Mouse (Mus musculus): ENCODE measurements around the gene Gm19426. TPM values are rescaled to one million over a fixed set of nuclear protein-coding genes. Genes with fewer than 3 reads are reported as not detected.

Gm19426 gene
- polyA plus RNA-seq, 1 experiment from 2014 or later, result 7.0 TPM

DNA sequence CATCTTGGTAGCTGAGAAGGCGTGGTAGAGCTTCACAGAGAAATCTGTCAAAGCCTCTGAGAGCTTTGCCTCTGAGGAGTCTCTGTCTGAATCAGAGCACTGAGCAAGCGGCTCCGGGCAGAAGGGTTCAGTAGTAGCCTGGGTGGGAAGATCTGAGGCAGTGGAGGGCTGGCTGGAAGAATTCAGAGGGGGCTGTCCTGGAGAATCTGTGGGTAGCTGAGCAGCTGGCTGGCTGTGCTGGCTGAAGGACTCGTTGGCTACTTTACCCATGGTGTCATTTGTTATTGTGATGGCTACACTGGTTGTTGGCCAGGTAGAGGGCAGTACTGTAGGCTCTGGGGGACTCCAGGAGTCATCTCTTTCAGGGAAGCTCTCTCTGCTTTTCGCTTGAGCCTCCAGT, 29.7 kb upstream of the Gm19426 start:
- ATAC-seq (ENCODE audit: insufficient number of reproducible peaks, low FRiP score, low TSS enrichment, low read depth), result no peak

GRCm38 (mm10) chr2:84772454-84772853, 29.0 kb upstream of the Gm19426 start:
- 80% methylated on average over 4 of the region's 4 CpGs for WGBS
- H3K4me2 ChIP-seq, result no peak overlapping the region
- no peaks in the 10 kb centered on the region for H3K27me3 ChIP-seq
- H3K9me3 ChIP-seq, result no peaks in the 10 kb centered on the region
- no peak overlapping the region for H3K4me3 ChIP-seq
- peaks cover 14% of the 10 kb centered on the region for H3K4me1 ChIP-seq
- no peaks in the 10 kb centered on the region for H3K36me3 ChIP-seq
- no peak overlapping the region for H3K9ac ChIP-seq
- no peak for ATAC-seq (ENCODE audit: insufficient number of reproducible peaks, low FRiP score, low TSS enrichment, low read depth)
- no peak overlapping the region for H3K27ac ChIP-seq

More for the DNA sequence above, 29.7 kb upstream of the Gm19426 start:
- no peak overlapping the region for H3K4me2 ChIP-seq
- no peaks in the 10 kb centered on the region for H3K27me3 ChIP-seq
- H3K4me1 ChIP-seq, result peaks cover 14% of the 10 kb centered on the region
- WGBS, result 71% methylated on average over 5 of the region's 5 CpGs
- H3K36me3 ChIP-seq, result no peaks in the 10 kb centered on the region
- H3K9me3 ChIP-seq, result no peaks in the 10 kb centered on the region
- no peak overlapping the region for H3K27ac ChIP-seq
- H3K4me3 ChIP-seq, result no peak overlapping the region
- no peak overlapping the region for H3K9ac ChIP-seq

- 75% methylated on average over 6 of the region's 6 CpGs for WGBS
- Histone ChIP-seq H3K4me3 (no peak overlapping the region), H3K9ac (no peak overlapping the region), H3K9me3 (no peaks in the 10 kb centered on the region), H3K27ac (no peak overlapping the region), H3K36me3 (no peaks in the 10 kb centered on the region), H3K4me1 (peaks cover 12% of the 10 kb centered on the region), H3K27me3 (no peaks in the 10 kb centered on the region), H3K4me2 (no peak overlapping the region)
- no peak for ATAC-seq (ENCODE audit: insufficient number of reproducible peaks, low FRiP score, low TSS enrichment, low read depth)
Observed at GRCm38 (mm10) chr2:84770501-84770900, 27.0 kb upstream of the Gm19426 start.

DNA sequence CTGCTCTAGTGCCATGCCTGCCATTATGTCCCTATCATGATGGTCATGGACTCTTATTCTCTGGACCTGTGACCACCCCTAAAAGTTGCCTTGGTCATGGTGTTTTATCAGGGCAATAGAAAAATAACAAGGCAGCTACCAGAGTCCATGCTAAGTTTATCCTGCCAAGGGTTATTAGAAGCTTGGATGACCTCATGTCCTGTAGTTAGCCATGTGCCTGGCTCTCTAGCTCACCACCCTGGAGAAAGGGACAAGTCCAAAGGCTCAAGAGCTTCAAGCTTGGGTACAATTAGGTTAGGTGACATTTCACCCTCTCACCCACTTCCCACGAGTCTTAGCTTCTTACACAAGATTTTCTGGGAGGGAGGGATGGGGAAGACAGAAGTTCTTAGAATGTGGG, 19.4 kb upstream of the Gm19426 start:
- H3K4me1 ChIP-seq, result no peaks in the 10 kb centered on the region
- no peak for ATAC-seq (ENCODE audit: insufficient number of reproducible peaks, low FRiP score, low TSS enrichment, low read depth)
- no peaks in the 10 kb centered on the region for H3K36me3 ChIP-seq
- no peak overlapping the region for H3K4me2 ChIP-seq
- WGBS, result 61% methylated on average over 1 of the region's 1 CpGs
- no peak overlapping the region for H3K9ac ChIP-seq
- no peak overlapping the region for H3K27ac ChIP-seq
- no peaks in the 10 kb centered on the region for H3K9me3 ChIP-seq
- no peaks in the 10 kb centered on the region for H3K27me3 ChIP-seq
- H3K4me3 ChIP-seq, result no peak overlapping the region

GRCm38 (mm10) chr2:84762295-84762694, 18.8 kb upstream of the Gm19426 start:
- H3K27ac ChIP-seq, result no peak overlapping the region
- H3K4me1 ChIP-seq, result no peaks in the 10 kb centered on the region
- H3K4me3 ChIP-seq, result no peak overlapping the region
- ATAC-seq (ENCODE audit: insufficient number of reproducible peaks, low FRiP score, low TSS enrichment, low read depth), result no peak
- H3K27me3 ChIP-seq, result no peaks in the 10 kb centered on the region
- no peak overlapping the region for H3K9ac ChIP-seq
- H3K9me3 ChIP-seq, result no peaks in the 10 kb centered on the region
- WGBS, result 51% methylated on average over 4 of the region's 4 CpGs
- H3K4me2 ChIP-seq, result no peak overlapping the region
- no peaks in the 10 kb centered on the region for H3K36me3 ChIP-seq

DNA sequence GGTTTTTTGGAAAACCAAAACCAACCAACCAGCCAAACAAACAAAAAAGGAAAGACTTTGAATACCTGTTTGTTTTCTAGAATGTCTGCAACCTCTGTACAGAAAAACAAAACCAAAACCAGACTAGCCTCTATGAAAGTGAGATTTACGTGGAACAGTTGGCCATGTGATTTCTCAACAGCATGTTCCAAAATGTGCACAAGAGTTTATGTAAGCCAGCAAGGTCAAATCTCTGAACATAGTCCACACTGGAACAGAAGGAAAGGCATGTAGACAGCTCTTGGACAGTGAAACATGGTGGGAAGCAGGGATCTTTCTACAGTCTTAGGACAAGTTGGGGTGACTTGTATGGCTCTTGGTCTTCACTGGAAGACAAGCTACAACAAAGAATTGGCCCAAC, 18.4 kb upstream of the Gm19426 start:
- Histone ChIP-seq H3K9ac (no peak overlapping the region), H3K4me1 (no peaks in the 10 kb centered on the region), H3K27me3 (no peaks in the 10 kb centered on the region), H3K36me3 (no peaks in the 10 kb centered on the region), H3K4me3 (no peak overlapping the region), H3K9me3 (no peaks in the 10 kb centered on the region), H3K27ac (no peak overlapping the region), H3K4me2 (no peak overlapping the region)
- 73% methylated on average over 1 of the region's 1 CpGs for whole genome bisulfite sequencing
- no peak for ATAC-seq (ENCODE audit: insufficient number of reproducible peaks, low FRiP score, low TSS enrichment, low read depth)

DNA sequence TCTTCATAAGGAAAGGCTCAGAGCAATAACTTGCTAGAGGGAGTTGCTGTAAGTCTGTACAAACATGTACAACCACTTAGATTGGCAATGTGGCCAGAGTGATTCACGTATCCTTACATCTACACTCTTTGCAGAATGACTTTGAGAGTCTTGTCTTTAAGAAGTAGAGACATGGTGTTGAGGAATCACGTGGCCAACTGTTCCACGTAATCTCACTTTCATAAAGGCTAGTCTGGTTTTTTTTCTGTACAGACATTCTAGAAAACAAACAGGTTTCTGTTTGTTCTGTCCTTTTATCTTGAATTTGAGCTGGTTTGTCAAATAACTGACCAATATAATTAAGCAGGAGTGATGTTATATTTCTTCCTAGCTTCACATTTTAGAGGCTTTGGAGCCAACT, 17.9 kb upstream of the Gm19426 start:
- H3K9me3 ChIP-seq, result no peaks in the 10 kb centered on the region
- no peaks in the 10 kb centered on the region for H3K4me1 ChIP-seq
- no peaks in the 10 kb centered on the region for H3K27me3 ChIP-seq
- no peak for ATAC-seq (ENCODE audit: insufficient number of reproducible peaks, low FRiP score, low TSS enrichment, low read depth)
- 79% methylated on average over 3 of the region's 3 CpGs for WGBS
- H3K4me3 ChIP-seq, result no peak overlapping the region
- no peak overlapping the region for H3K27ac ChIP-seq
- H3K4me2 ChIP-seq, result no peak overlapping the region
- H3K36me3 ChIP-seq, result no peaks in the 10 kb centered on the region
- H3K9ac ChIP-seq, result no peak overlapping the region

GRCm38 (mm10) chr2:84760777-84761176, 17.3 kb upstream of the Gm19426 start:
- Histone ChIP-seq H3K9ac (no peak overlapping the region), H3K4me1 (no peaks in the 10 kb centered on the region), H3K27me3 (no peaks in the 10 kb centered on the region), H3K36me3 (no peaks in the 10 kb centered on the region), H3K4me3 (no peak overlapping the region), H3K27ac (no peak overlapping the region), H3K9me3 (no peaks in the 10 kb centered on the region), H3K4me2 (no peak overlapping the region)
- WGBS, result 61% methylated on average over 8 of the region's 8 CpGs
- no peak for ATAC-seq (ENCODE audit: insufficient number of reproducible peaks, low FRiP score, low TSS enrichment, low read depth)

GRCm38 (mm10) chr2:84758542-84759127, 15.2 kb upstream of the Gm19426 start:
- H3K27me3 ChIP-seq, result no peaks in the 10 kb centered on the region
- WGBS, result 0% methylated on average over 2 of the region's 2 CpGs
- no peak overlapping the region for H3K27ac ChIP-seq
- H3K36me3 ChIP-seq, result no peaks in the 10 kb centered on the region
- H3K4me2 ChIP-seq, result no peak overlapping the region
- H3K9ac ChIP-seq, result no peak overlapping the region
- H3K4me3 ChIP-seq, result no peak overlapping the region
- no peak for ATAC-seq (ENCODE audit: insufficient number of reproducible peaks, low FRiP score, low TSS enrichment, low read depth)
- no peaks in the 10 kb centered on the region for H3K4me1 ChIP-seq
- no peaks in the 10 kb centered on the region for H3K9me3 ChIP-seq

DNA sequence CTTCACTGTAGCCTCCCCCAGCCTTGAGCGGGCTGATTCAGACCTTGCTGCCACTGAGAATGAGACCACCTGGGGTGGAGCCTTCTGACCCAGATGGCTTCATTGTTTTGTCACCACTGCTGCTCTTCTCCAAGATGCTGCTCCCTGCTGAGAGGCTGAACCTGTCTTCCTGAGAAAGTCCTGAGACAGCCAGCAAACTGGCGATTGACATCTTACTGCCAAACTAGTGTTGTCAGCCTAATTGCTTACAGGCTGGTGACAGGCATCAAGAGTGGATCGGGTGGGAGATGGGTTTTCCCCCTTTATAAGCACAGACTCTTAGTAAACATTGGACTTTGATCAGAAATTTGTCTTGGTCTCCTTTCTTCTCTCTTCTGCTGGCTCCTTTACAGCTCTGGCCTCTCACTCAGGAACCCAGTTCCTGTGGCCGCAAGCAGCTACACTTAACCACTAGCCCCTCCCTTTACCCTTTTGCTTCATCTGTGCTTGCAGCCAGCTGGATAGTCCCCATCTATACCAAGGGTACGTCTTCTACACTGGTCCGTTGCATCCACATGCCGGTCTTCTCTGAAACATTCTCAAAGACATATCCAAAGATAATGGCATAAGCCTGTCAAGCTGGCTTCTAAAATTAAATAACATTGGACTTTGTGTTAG, 13.7 kb upstream of the Gm19426 start:
- Histone ChIP-seq H3K4me1 (no peaks in the 10 kb centered on the region), H3K27ac (no peak overlapping the region), H3K36me3 (no peaks in the 10 kb centered on the region), H3K27me3 (no peaks in the 10 kb centered on the region), H3K4me2 (no peak overlapping the region), H3K4me3 (no peak overlapping the region), H3K9ac (no peak overlapping the region), H3K9me3 (no peaks in the 10 kb centered on the region)
- no peak for ATAC-seq (ENCODE audit: insufficient number of reproducible peaks, low FRiP score, low TSS enrichment, low read depth)
- 55% methylated on average over 7 of the region's 7 CpGs for WGBS

GRCm38 (mm10) chr2:84756245-84756644, 12.8 kb upstream of the Gm19426 start:
- 63% methylated on average over 5 of the region's 5 CpGs for WGBS
- Histone ChIP-seq H3K36me3 (no peaks in the 10 kb centered on the region), H3K4me3 (no peak overlapping the region), H3K4me2 (no peak overlapping the region), H3K27me3 (no peaks in the 10 kb centered on the region), H3K9ac (no peak overlapping the region), H3K27ac (no peak overlapping the region), H3K9me3 (no peaks in the 10 kb centered on the region), H3K4me1 (no peaks in the 10 kb centered on the region)
- ATAC-seq (ENCODE audit: insufficient number of reproducible peaks, low FRiP score, low TSS enrichment, low read depth), result no peak

DNA sequence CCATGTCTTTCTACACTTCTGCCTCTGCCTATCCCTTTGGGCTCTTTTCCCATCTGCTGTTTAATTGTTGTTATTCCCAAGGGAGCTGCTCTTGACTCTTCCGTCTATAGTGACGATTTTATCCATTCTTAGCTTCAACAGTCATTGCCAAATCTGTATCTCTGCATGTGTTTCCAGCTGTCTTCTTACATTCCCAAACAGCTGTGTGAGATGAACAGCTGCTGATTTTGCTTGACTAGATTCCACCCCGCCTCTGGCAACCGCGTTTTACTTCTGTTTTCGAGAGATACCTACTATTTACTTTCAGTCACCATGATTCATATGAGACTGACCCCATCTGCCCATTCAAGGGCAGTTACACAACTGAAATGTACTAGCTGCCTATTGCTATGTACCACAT, 6.7 kb upstream of the Gm19426 start:
- Histone ChIP-seq H3K9ac (no peak overlapping the region), H3K9me3 (no peaks in the 10 kb centered on the region), H3K4me2 (no peak overlapping the region), H3K36me3 (no peaks in the 10 kb centered on the region), H3K27ac (no peak overlapping the region), H3K4me3 (no peak overlapping the region), H3K27me3 (no peaks in the 10 kb centered on the region), H3K4me1 (0 out of 2 replicates have a peak, but pooled peaks cover 2% of the 10 kb centered on the region)
- ATAC-seq (ENCODE audit: insufficient number of reproducible peaks, low FRiP score, low TSS enrichment, low read depth), result no peak
- 58% methylated on average over 6 of the region's 6 CpGs for WGBS

Data from limb, embryonic 15.5 days (tissue).